Mouse (Mus musculus) midbrain, embryonic 15.5 days (tissue): ENCODE measurements around the gene Pex14. TPM values are rescaled to one million over a fixed set of nuclear protein-coding genes. Genes with fewer than 3 reads are reported as not detected.

Source experiments
- ATAC-seq: fragments of 200-750 bp; cut with Nextera tagmentation; replicated peaks from 2 replicates; pipeline ENCODE4 v1.8.0; 2017; ENCODE audit warnings: moderate TSS enrichment
- H3K27ac ChIP-seq: fragments of 300-500 bp; sonication (generic); 2 replicates; pipeline ENCODE4 v1.5.1; 2015; ENCODE audit warnings: mild to moderate bottlenecking, inconsistent platforms
- H3K27me3 ChIP-seq: fragments of 300-500 bp; sonication (generic); replicated peaks from 2 replicates; pipeline ENCODE4 v1.6.1; 2015; ENCODE audit warnings: inconsistent platforms
- H3K36me3 ChIP-seq: fragments of 300-500 bp; sonication (generic); replicated peaks from 2 replicates; pipeline ENCODE4 v1.6.1; 2015; ENCODE audit warnings: inconsistent platforms
- H3K4me1 ChIP-seq: fragments of 300-500 bp; sonication (generic); 2 replicates; pipeline ENCODE4 v1.6.1; 2015; ENCODE audit warnings: inconsistent platforms
- H3K4me2 ChIP-seq: fragments of 300-500 bp; sonication (generic); 2 replicates; pipeline ENCODE4 v1.6.1; 2015; ENCODE audit warnings: inconsistent platforms, mild to moderate bottlenecking, moderate library complexity
- H3K4me3 ChIP-seq: fragments of 300-500 bp; sonication (generic); 2 replicates; pipeline ENCODE4 v1.5.1; 2015; ENCODE audit warnings: mild to moderate bottlenecking, inconsistent platforms
- H3K9ac ChIP-seq: fragments of 300-500 bp; sonication (generic); 2 replicates; pipeline ENCODE4 v1.6.1; 2015; ENCODE audit warnings: mild to moderate bottlenecking, inconsistent platforms
- H3K9me3 ChIP-seq: fragments of 300-500 bp; sonication (generic); 2 replicates; pipeline ENCODE4 v1.6.1; 2016; ENCODE audit warnings: inconsistent platforms
- WGBS: fragments of 180-500 bp; shearing (Covaris S2); methylation state at CpG from one replicate; pipeline ENCODE4 v1.1.7; 2015; ENCODE audit warnings: mixed read lengths; 5-methylcytosine and 5-hydroxymethylcytosine counted together
- polyA plus RNA-seq: library from polyadenylated mRNA; unstranded; fragments of >200 nt; fragmentation: Nextera tagmentation; extraction: Ambion mirVana; gene quantifications from 2 replicates; pipeline ENCODE4 v1.2.1, GENCODE M21; 2015

Gene Pex14
- polyA plus RNA-seq, 1 experiment from 2014 or later = 58.1 TPM

- Histone ChIP-seq H3K4me3 (no peak overlapping the region), H3K27ac (no peak overlapping the region), H3K4me1 (peaks cover 44% of the 10 kb centered on the region), H3K36me3 (no peaks in the 10 kb centered on the region), H3K9me3 (no peaks in the 10 kb centered on the region), H3K4me2 (peak overlapping the region; percentile 4; the same call in 1 of the 2 replicates), H3K9ac (no peak overlapping the region), H3K27me3 (peaks cover 12% of the 10 kb centered on the region; the same call in 1 of the 2 replicates)
- WGBS = 12% methylated on average over 10 of the region's 10 CpGs
- peak; percentile 66; the same call in 1 of the 2 replicates for ATAC-seq
Measured at GRCm38 (mm10) chr4:149047360-149047759, 52.3 kb downstream of the Pex14 start.

GRCm38 (mm10) chr4:149045885-149046284 is 53.8 kb downstream of the Pex14 start:
- no peak for ATAC-seq
- Histone ChIP-seq H3K4me1 (peaks cover 44% of the 10 kb centered on the region), H3K27me3 (peaks cover 9% of the 10 kb centered on the region; the same call in 1 of the 2 replicates), H3K4me2 (no peak overlapping the region), H3K9me3 (no peaks in the 10 kb centered on the region), H3K4me3 (no peak overlapping the region), H3K27ac (no peak overlapping the region), H3K9ac (no peak overlapping the region), H3K36me3 (no peaks in the 10 kb centered on the region)
- WGBS = 69% methylated on average over 5 of the region's 5 CpGs

- Histone ChIP-seq H3K4me3 (no peak overlapping the region), H3K36me3 (no peaks in the 10 kb centered on the region), H3K27me3 (0 out of 2 replicates have a peak, but pooled peaks cover 3% of the 10 kb centered on the region), H3K4me2 (no peak overlapping the region), H3K4me1 (peaks cover 24% of the 10 kb centered on the region), H3K9me3 (no peaks in the 10 kb centered on the region), H3K9ac (no peak overlapping the region), H3K27ac (peak overlapping the region; percentile 65)
- ATAC-seq = no peak
- WGBS = 25% methylated on average over 6 of the region's 6 CpGs
Measured at GRCm38 (mm10) chr4:149040289-149040688, 59.4 kb downstream of the Pex14 start.

- H3K9ac ChIP-seq = no peak overlapping the region
- H3K9me3 ChIP-seq = no peaks in the 10 kb centered on the region
- H3K36me3 ChIP-seq = no peaks in the 10 kb centered on the region
- WGBS = 55% methylated on average over 6 of the region's 6 CpGs
- H3K27me3 ChIP-seq = no peaks in the 10 kb centered on the region
- no peak overlapping the region for H3K4me3 ChIP-seq
- no peak overlapping the region for H3K4me2 ChIP-seq
- no peak overlapping the region for H3K27ac ChIP-seq
- H3K4me1 ChIP-seq = peaks cover 24% of the 10 kb centered on the region
- ATAC-seq = no peak
Measured at GRCm38 (mm10) chr4:149037706-149038105, 62.0 kb downstream of the Pex14 start.

- Histone ChIP-seq H3K9ac (no peak overlapping the region), H3K9me3 (no peaks in the 10 kb centered on the region), H3K27me3 (no peaks in the 10 kb centered on the region), H3K4me2 (no peak overlapping the region), H3K36me3 (no peaks in the 10 kb centered on the region), H3K4me1 (peaks cover 24% of the 10 kb centered on the region), H3K4me3 (no peak overlapping the region), H3K27ac (no peak overlapping the region)
- no peak for ATAC-seq
- 45% methylated on average over 9 of the region's 9 CpGs for WGBS
Measured at GRCm38 (mm10) chr4:149036592-149036991, 63.1 kb downstream of the Pex14 start.

GRCm38 (mm10) chr4:149031507-149031906 is 68.2 kb downstream of the Pex14 start:
- Histone ChIP-seq H3K27ac (no peak overlapping the region), H3K9ac (no peak overlapping the region), H3K4me2 (no peak overlapping the region), H3K4me3 (no peak overlapping the region), H3K36me3 (no peaks in the 10 kb centered on the region), H3K4me1 (peaks cover 12% of the 10 kb centered on the region; the same call in 1 of the 2 replicates), H3K27me3 (no peaks in the 10 kb centered on the region), H3K9me3 (no peaks in the 10 kb centered on the region)
- no peak for ATAC-seq
- WGBS = 75% methylated on average over 4 of the region's 4 CpGs

GRCm38 (mm10) chr4:149027571-149027970 is 72.1 kb downstream of the Pex14 start:
- Histone ChIP-seq H3K27ac (no peak overlapping the region), H3K9ac (no peak overlapping the region), H3K4me1 (peaks cover 9% of the 10 kb centered on the region; the same call in 1 of the 2 replicates), H3K9me3 (no peaks in the 10 kb centered on the region), H3K4me2 (no peak overlapping the region), H3K36me3 (no peaks in the 10 kb centered on the region), H3K27me3 (no peaks in the 10 kb centered on the region), H3K4me3 (no peak overlapping the region)
- WGBS = 29% methylated on average over 9 of the region's 9 CpGs
- no peak for ATAC-seq

- Histone ChIP-seq H3K27ac (no peak overlapping the region), H3K36me3 (no peaks in the 10 kb centered on the region), H3K4me2 (no peak overlapping the region), H3K27me3 (no peaks in the 10 kb centered on the region), H3K4me3 (no peak overlapping the region), H3K9me3 (no peaks in the 10 kb centered on the region), H3K9ac (no peak overlapping the region), H3K4me1 (peaks cover 9% of the 10 kb centered on the region; the same call in 1 of the 2 replicates)
- 46% methylated on average over 10 of the region's 10 CpGs for WGBS
- no peak for ATAC-seq
Measured at GRCm38 (mm10) chr4:149025242-149025641, 74.4 kb downstream of the Pex14 start.

- ATAC-seq = no peak
- no peak overlapping the region for H3K27ac ChIP-seq
- no peaks in the 10 kb centered on the region for H3K27me3 ChIP-seq
- H3K9ac ChIP-seq = no peak overlapping the region
- H3K4me3 ChIP-seq = no peak overlapping the region
- no peak overlapping the region for H3K4me2 ChIP-seq
- no peaks in the 10 kb centered on the region for H3K4me1 ChIP-seq
- no peaks in the 10 kb centered on the region for H3K9me3 ChIP-seq
- H3K36me3 ChIP-seq = no peaks in the 10 kb centered on the region
Measured at GRCm38 (mm10) chr4:149021021-149021420, 78.7 kb downstream of the Pex14 start.

GRCm38 (mm10) chr4:149019456-149019855 is 80.2 kb downstream of the Pex14 start:
- no peak overlapping the region for H3K27ac ChIP-seq
- H3K9me3 ChIP-seq = no peaks in the 10 kb centered on the region
- H3K4me3 ChIP-seq = no peak overlapping the region
- no peak overlapping the region for H3K4me2 ChIP-seq
- H3K9ac ChIP-seq = no peak overlapping the region
- no peaks in the 10 kb centered on the region for H3K36me3 ChIP-seq
- 75% methylated on average over 6 of the region's 6 CpGs for WGBS
- H3K4me1 ChIP-seq = no peaks in the 10 kb centered on the region
- no peaks in the 10 kb centered on the region for H3K27me3 ChIP-seq
- no peak for ATAC-seq

- no peaks in the 10 kb centered on the region for H3K27me3 ChIP-seq
- H3K4me1 ChIP-seq = no peaks in the 10 kb centered on the region
- H3K27ac ChIP-seq = no peak overlapping the region
- 94% methylated on average over 6 of the region's 6 CpGs for whole genome bisulfite sequencing
- H3K36me3 ChIP-seq = no peaks in the 10 kb centered on the region
- no peak for ATAC-seq
- no peak overlapping the region for H3K4me3 ChIP-seq
- no peaks in the 10 kb centered on the region for H3K9me3 ChIP-seq
- no peak overlapping the region for H3K4me2 ChIP-seq
- H3K9ac ChIP-seq = no peak overlapping the region
Measured at GRCm38 (mm10) chr4:149006756-149007155, 92.9 kb downstream of the Pex14 start.

- no peak overlapping the region for H3K27ac ChIP-seq
- H3K4me2 ChIP-seq = no peak overlapping the region
- H3K36me3 ChIP-seq = no peaks in the 10 kb centered on the region
- no peaks in the 10 kb centered on the region for H3K4me1 ChIP-seq
- H3K4me3 ChIP-seq = no peak overlapping the region
- no peak for ATAC-seq
- H3K9me3 ChIP-seq = no peaks in the 10 kb centered on the region
- no peak overlapping the region for H3K9ac ChIP-seq
- no peaks in the 10 kb centered on the region for H3K27me3 ChIP-seq
- 91% methylated on average over 3 of the region's 3 CpGs for whole genome bisulfite sequencing
Measured at GRCm38 (mm10) chr4:149006107-149006506, 93.6 kb downstream of the Pex14 start.

GRCm38 (mm10) chr4:149002441-149003093 is 97.1 kb downstream of the Pex14 start:
- Histone ChIP-seq H3K36me3 (no peaks in the 10 kb centered on the region), H3K4me1 (no peaks in the 10 kb centered on the region), H3K9ac (no peak overlapping the region), H3K4me3 (no peak overlapping the region), H3K9me3 (no peaks in the 10 kb centered on the region), H3K27ac (no peak overlapping the region), H3K4me2 (no peak overlapping the region), H3K27me3 (no peaks in the 10 kb centered on the region)
- 97% methylated on average over 11 of the region's 11 CpGs for WGBS
- ATAC-seq = no peak
